Mouse (Mus musculus) embryonic fibroblast, embryonic 13.5 days (primary cell): ENCODE measurements around the gene Kcnk10.

ENCODE experiments used
- CTCF ChIP-seq: IDR thresholded peaks from 2 replicates; pipeline ENCODE4 v1.5.1; 2011; ENCODE audit warnings: mild to moderate bottlenecking, control low read depth, low read length, moderate library complexity, borderline replicate concordance; ENCODE audit not compliant: insufficient read depth
- POLR2A ChIP-seq: IDR thresholded peaks from 2 replicates; pipeline ENCODE4 v1.6.1; 2011; ENCODE audit warnings: low read depth, mild to moderate bottlenecking, control low read depth, low read length, moderate library complexity

GRCm38 (mm10) chr12:98535494-98535901 lies 42.6 kb downstream of the Kcnk10 start:
- TF ChIP-seq CTCF (no peak), POLR2A (no peak)
